Mouse (Mus musculus): ENCODE results near the gene Mt3. TPM values are rescaled to one million over a fixed set of nuclear protein-coding genes. Genes with fewer than 3 reads are reported as not detected.

Mt3 gene
- total and polyA plus RNA-seq, 3 experiments: not detected

DNA sequence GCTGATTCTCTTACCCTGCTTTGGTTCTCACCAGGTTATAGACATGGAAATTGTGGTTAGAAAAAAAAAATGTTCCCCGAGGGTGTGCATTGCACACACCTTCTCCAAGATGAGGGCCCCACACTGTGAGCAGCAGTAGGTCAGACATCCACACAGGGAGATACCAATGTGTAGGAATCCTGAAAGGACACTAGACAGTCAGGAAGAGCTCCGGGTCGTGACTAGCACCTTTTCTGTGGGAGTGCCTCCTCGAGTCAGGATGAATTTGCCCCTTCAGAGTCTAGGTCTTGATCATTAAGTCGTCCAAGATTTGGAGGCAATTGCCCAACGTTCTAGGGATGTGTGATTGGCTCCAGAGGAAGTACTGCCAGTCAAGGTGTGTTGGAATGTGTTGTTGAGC, 33.4 kb downstream of the Mt3 start:
- DNase-seq (ENCODE audit: low read depth, low spot score): no peak
- H3K36me3 ChIP-seq (ENCODE audit: control insufficient read depth in 1 of 2, insufficient read depth in 2 of 2, low read length in 2 of 2): peaks cover 0 to 20% of the 10 kb centered on the region in 2 experiments; a peak in 2 of 4 replicates
- no peak overlapping the region for H3K4me3 ChIP-seq (ENCODE audit: control insufficient read depth in 1 of 2, insufficient read depth in 1 of 2, low read depth in 2 of 2, low read length in 2 of 2)
- no peaks in the 10 kb centered on the region for H3K27me3 ChIP-seq (ENCODE audit: control insufficient read depth in 1 of 2, insufficient read depth in 2 of 2, low read length in 2 of 2)
- TF ChIP-seq MXI1 (IDR thresholded peaks at IDR 0.05; ENCODE audit: low read depth, low read length) (no peak), E2F4 (IDR thresholded peaks at IDR 0.05; ENCODE audit: borderline replicate concordance, low read depth, low read length) (no peak), MYC (IDR thresholded peaks at IDR 0.05; ENCODE audit: low read depth, low read length) (no peak), ZC3H11A (IDR thresholded peaks at IDR 0.05; ENCODE audit: low read depth, low read length) (no peak), MAFK (IDR thresholded peaks at IDR 0.05; ENCODE audit: borderline replicate concordance, low read depth, low read length) (no peak), POLR2AphosphoS2 (IDR thresholded peaks at IDR 0.05; ENCODE audit: low read length) (no peak), USF1 (IDR thresholded peaks at IDR 0.05; ENCODE audit: low read depth, low read length) (no peak), ELF1 (IDR thresholded peaks at IDR 0.05; ENCODE audit: low read depth, low read length) (no peak)
- H3K4me1 ChIP-seq (ENCODE audit: control insufficient read depth in 1 of 2, insufficient read depth in 2 of 2, low read length in 2 of 2): peaks cover 11 to 37% of the 10 kb centered on the region in 2 experiments
- H3K79me2 ChIP-seq (ENCODE audit: control insufficient read depth, insufficient read depth, low read length, poor library complexity): no peaks in the 10 kb centered on the region; the same call in 1 of the 2 replicates
- no peaks in the 10 kb centered on the region for H3K9me3 ChIP-seq (replicated peaks; ENCODE audit: insufficient read depth, low read length)
- H3K9ac ChIP-seq (ENCODE audit: control insufficient read depth, low read depth, low read length, poor library complexity, severe bottlenecking): no peak overlapping the region
- H3K27ac ChIP-seq (ENCODE audit: control insufficient read depth, low read depth, low read length): no peak overlapping the region

DNA sequence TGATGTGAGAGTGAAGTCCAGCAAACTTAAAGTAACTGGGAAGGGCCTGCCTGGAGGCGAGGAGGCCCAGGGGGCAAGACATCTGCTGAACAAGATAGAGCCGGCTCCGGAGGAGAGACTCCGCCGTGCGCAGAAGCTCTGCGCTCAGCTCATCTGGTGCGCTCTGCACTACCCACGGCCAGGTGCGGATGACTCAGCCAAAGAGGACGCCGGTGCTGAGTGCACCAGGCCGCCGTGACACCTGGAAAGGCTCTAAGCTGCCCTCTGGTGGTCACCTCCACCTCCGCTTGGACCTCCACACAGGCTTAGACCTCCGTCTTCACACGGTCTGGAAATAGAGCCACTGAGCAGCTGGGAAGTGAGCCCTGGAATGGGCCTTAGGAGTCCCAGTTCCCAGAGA, 34.1 kb downstream of the Mt3 start:
- H3K27me3 ChIP-seq (ENCODE audit: control insufficient read depth in 1 of 2, insufficient read depth in 2 of 2, low read length in 2 of 2): no peaks in the 10 kb centered on the region
- H3K4me3 ChIP-seq (ENCODE audit: control insufficient read depth in 1 of 2, insufficient read depth in 1 of 2, low read depth in 2 of 2, low read length in 2 of 2): no peak overlapping the region
- TF ChIP-seq CHD2 (IDR thresholded peaks at IDR 0.05; ENCODE audit: low read length) (no peak), TCF12 (IDR thresholded peaks at IDR 0.05; ENCODE audit: low read depth, low read length) (peak; percentile 16; the same call in 1 of the 2 replicates), SMC3 (IDR thresholded peaks at IDR 0.05; ENCODE audit: low read depth, low read length) (peak; percentile 63), ZC3H11A (IDR thresholded peaks at IDR 0.05; ENCODE audit: low read depth, low read length) (peak; percentile 25; the same call in 1 of the 2 replicates), RAD21 (IDR thresholded peaks at IDR 0.05; ENCODE audit: low read depth, low read length) (peak; percentile 28), CTCF (IDR thresholded peaks at IDR 0.05 in 2 of 3, conservative IDR thresholded peaks at IDR 0.05 in 1 of 3; ENCODE audit: control insufficient read depth in 1 of 3, insufficient read depth in 1 of 3, low read depth in 2 of 3, low read length in 3 of 3, poor library complexity in 1 of 3, severe bottlenecking in 1 of 3) (peak; percentile 55 to 76 (median 65))
- no peak overlapping the region for H3K9ac ChIP-seq (ENCODE audit: control insufficient read depth, low read depth, low read length, poor library complexity, severe bottlenecking)
- H3K9me3 ChIP-seq (replicated peaks; ENCODE audit: insufficient read depth, low read length): no peaks in the 10 kb centered on the region
- no peaks in the 10 kb centered on the region; the same call in 1 of the 2 replicates for H3K79me2 ChIP-seq (ENCODE audit: control insufficient read depth, insufficient read depth, low read length, poor library complexity)
- no peak overlapping the region for H3K27ac ChIP-seq (ENCODE audit: control insufficient read depth, low read depth, low read length)
- peaks cover 0 to 23% of the 10 kb centered on the region in 2 experiments; a peak in 2 of 4 replicates for H3K36me3 ChIP-seq (ENCODE audit: control insufficient read depth in 1 of 2, insufficient read depth in 2 of 2, low read length in 2 of 2)
- H3K4me1 ChIP-seq (ENCODE audit: control insufficient read depth in 1 of 2, insufficient read depth in 2 of 2, low read length in 2 of 2): peaks cover 11 to 37% of the 10 kb centered on the region in 2 experiments
- DNase-seq (ENCODE audit: low read depth, low spot score): peak; percentile 46

DNA sequence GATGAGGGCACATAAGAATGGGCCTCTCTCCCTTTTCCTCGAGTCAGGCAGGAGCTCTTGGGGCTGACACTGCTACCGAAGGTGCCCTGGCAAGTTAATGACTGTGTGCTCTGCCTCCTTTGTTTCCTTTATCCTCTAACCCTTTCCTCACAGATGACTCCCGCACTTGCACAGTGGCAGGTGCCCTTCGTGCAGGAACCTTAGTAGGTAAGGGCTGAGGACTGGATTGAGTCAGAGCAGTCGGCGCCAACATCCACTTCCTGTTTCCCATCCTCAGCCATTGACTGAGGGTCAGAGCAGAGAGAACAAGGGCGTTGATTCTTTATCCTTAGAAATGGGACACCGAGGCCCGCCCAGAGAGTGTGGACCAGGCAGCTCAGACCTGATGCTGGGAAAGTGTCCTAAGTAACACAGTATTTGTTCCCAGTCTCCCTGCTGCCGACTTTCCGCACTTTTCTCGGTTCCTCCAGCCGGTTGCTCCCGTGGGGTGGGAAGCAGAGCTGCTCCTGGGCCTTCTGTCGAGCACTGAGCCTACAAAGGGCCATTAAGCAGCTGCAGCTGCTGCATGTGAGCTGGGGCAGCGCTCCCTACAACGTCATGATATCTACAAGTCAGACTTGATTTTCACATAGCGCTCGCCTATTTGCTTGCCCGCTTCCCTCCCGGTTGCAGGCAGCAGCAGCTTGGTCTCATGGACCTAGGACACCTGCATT, 35.0 kb downstream of the Mt3 start:
- no peaks in the 10 kb centered on the region for H3K9me3 ChIP-seq (replicated peaks; ENCODE audit: insufficient read depth, low read length)
- H3K27me3 ChIP-seq (ENCODE audit: control insufficient read depth in 1 of 2, insufficient read depth in 2 of 2, low read length in 2 of 2): no peaks in the 10 kb centered on the region
- H3K4me1 ChIP-seq (ENCODE audit: control insufficient read depth in 1 of 2, insufficient read depth in 2 of 2, low read length in 2 of 2): peaks cover 11 to 42% of the 10 kb centered on the region in 2 experiments
- DNase-seq (ENCODE audit: low read depth, low spot score): peak; percentile 40
- H3K4me3 ChIP-seq (ENCODE audit: control insufficient read depth in 1 of 2, insufficient read depth in 1 of 2, low read depth in 2 of 2, low read length in 2 of 2): no peak overlapping the region
- H3K27ac ChIP-seq (ENCODE audit: control insufficient read depth, low read depth, low read length): no peak overlapping the region
- H3K79me2 ChIP-seq (ENCODE audit: control insufficient read depth, insufficient read depth, low read length, poor library complexity): no peaks in the 10 kb centered on the region; the same call in 1 of the 2 replicates
- 0 out of 2 replicates have a peak overlapping the region, but pooled peaks have one; percentile 14 for H3K9ac ChIP-seq (ENCODE audit: control insufficient read depth, low read depth, low read length, poor library complexity, severe bottlenecking)
- peaks cover 0 to 24% of the 10 kb centered on the region in 2 experiments; a peak in 2 of 4 replicates for H3K36me3 ChIP-seq (ENCODE audit: control insufficient read depth in 1 of 2, insufficient read depth in 2 of 2, low read length in 2 of 2)
- TF ChIP-seq CTCF (IDR thresholded peaks at IDR 0.05 in 2 of 3, conservative IDR thresholded peaks at IDR 0.05 in 1 of 3; ENCODE audit: control insufficient read depth in 1 of 3, insufficient read depth in 1 of 3, low read depth in 2 of 3, low read length in 3 of 3, poor library complexity in 1 of 3, severe bottlenecking in 1 of 3) (no peak), MAZ (IDR thresholded peaks at IDR 0.05; ENCODE audit: low read depth, low read length) (no peak), ETS1 (IDR thresholded peaks at IDR 0.05; ENCODE audit: low read depth, low read length) (no peak), MYC (IDR thresholded peaks at IDR 0.05; ENCODE audit: low read depth, low read length) (no peak), POLR2AphosphoS2 (IDR thresholded peaks at IDR 0.05; ENCODE audit: low read length) (no peak), USF2 (IDR thresholded peaks at IDR 0.05; ENCODE audit: borderline replicate concordance in 1 of 2, insufficient read depth in 1 of 2, low read depth in 1 of 2, low read length in 2 of 2) (no peak), CHD2 (IDR thresholded peaks at IDR 0.05; ENCODE audit: low read length) (no peak), ELF1 (IDR thresholded peaks at IDR 0.05; ENCODE audit: low read depth, low read length) (no peak), UBTF (IDR thresholded peaks at IDR 0.05; ENCODE audit: borderline replicate concordance, insufficient read depth, low read depth, low read length) (no peak), EP300 (IDR thresholded peaks at IDR 0.05; ENCODE audit: low read depth in 1 of 2, low read length in 2 of 2) (no peak), RCOR1 (IDR thresholded peaks at IDR 0.05; ENCODE audit: low read depth, low read length) (no peak), POLR2A (IDR thresholded peaks at IDR 0.05; ENCODE audit: control insufficient read depth in 1 of 2, insufficient read depth in 1 of 2, low read depth in 1 of 2, low read length in 2 of 2, poor library complexity in 1 of 2) (no peak), MAX (IDR thresholded peaks at IDR 0.05; ENCODE audit: low read length) (no peak), ZC3H11A (IDR thresholded peaks at IDR 0.05; ENCODE audit: low read depth, low read length) (no peak), NRF1 (IDR thresholded peaks at IDR 0.05; ENCODE audit: insufficient read depth, low read depth, low read length, poor library complexity, severe bottlenecking) (no peak)
